Mouse (Mus musculus) MEL (cell line): ENCODE measurements around the gene 4933414I15Rik. TPM values are rescaled to one million over a fixed set of nuclear protein-coding genes. Genes with fewer than 3 reads are reported as not detected.

Experiments
- DNase-seq: peaks from one replicate; pipeline ENCODE4 v3.0.0; 2011; ENCODE audit warnings: low read depth, low spot score
- H3K27ac ChIP-seq: 2 replicates; pipeline ENCODE4 v1.5.1; 2012; ENCODE audit warnings: low read depth, mild to moderate bottlenecking, control low read depth, low read length, moderate library complexity; ENCODE audit not compliant: control insufficient read depth
- H3K27me3 ChIP-seq, 2 experiments: fragments of 150-350 bp in 1 of 2; sonication (generic) in 1 of 2; 2 replicates each; pipeline ENCODE4 v1.6.1; 2012; ENCODE audit warnings: low read length in 2 of 2, mild to moderate bottlenecking in 2 of 2, improper control_type of control experiment in 1 of 2, moderate library complexity in 1 of 2; ENCODE audit not compliant: insufficient read depth in 2 of 2, control insufficient read depth in 1 of 2
- H3K36me3 ChIP-seq, 2 experiments: 2 replicates each; pipeline ENCODE4 v1.6.1; 2012 to 2014; ENCODE audit warnings: low read length in 2 of 2, improper control_type of control experiment in 1 of 2, inconsistent platforms in 1 of 2, mild to moderate bottlenecking in 1 of 2; ENCODE audit not compliant: insufficient read depth in 2 of 2, control insufficient read depth in 1 of 2
- H3K4me1 ChIP-seq, 2 experiments: fragments of 150-350 bp in 1 of 2; sonication (generic) in 1 of 2; 2 replicates each; pipeline ENCODE4 v1.6.1; 2012; ENCODE audit warnings: low read length in 2 of 2, improper control_type of control experiment in 1 of 2, mild to moderate bottlenecking in 1 of 2; ENCODE audit not compliant: insufficient read depth in 2 of 2, control insufficient read depth in 1 of 2
- H3K4me3 ChIP-seq, 2 experiments: fragments of 150-350 bp in 1 of 2; sonication (generic) in 1 of 2; 2 replicates each; pipeline ENCODE4 v1.5.1; 2012; ENCODE audit warnings: low read depth in 2 of 2, low read length in 2 of 2, mild to moderate bottlenecking in 2 of 2, moderate library complexity in 2 of 2, control low read depth in 1 of 2, improper control_type of control experiment in 1 of 2; ENCODE audit not compliant: control insufficient read depth in 1 of 2, insufficient read depth in 1 of 2
- H3K79me2 ChIP-seq: 2 replicates; pipeline ENCODE4 v1.6.1; 2012; ENCODE audit warnings: mild to moderate bottlenecking, low read length, moderate library complexity; ENCODE audit not compliant: control insufficient read depth, poor library complexity, insufficient read depth
- H3K9ac ChIP-seq: 2 replicates; pipeline ENCODE4 v1.6.1; 2012; ENCODE audit warnings: low read depth, mild to moderate bottlenecking, control low read depth, low read length, moderate library complexity; ENCODE audit not compliant: control insufficient read depth, poor library complexity, severe bottlenecking
- H3K9me3 ChIP-seq: fragments of 150-350 bp; sonication (generic); replicated peaks from 2 replicates; pipeline ENCODE4 v1.6.1; 2012; ENCODE audit warnings: mild to moderate bottlenecking, low read length, improper control_type of control experiment, moderate library complexity; ENCODE audit not compliant: insufficient read depth
- E2F4 ChIP-seq: IDR thresholded peaks from 2 replicates; pipeline ENCODE4 v1.6.1; 2011; ENCODE audit warnings: low read depth, low read length, improper control_type of control experiment, borderline replicate concordance
- ELF1 ChIP-seq: IDR thresholded peaks from 2 replicates; pipeline ENCODE4 v1.6.1; 2014; ENCODE audit warnings: low read depth, mild to moderate bottlenecking, inconsistent platforms, low read length, improper control_type of control experiment, moderate library complexity
- GATA1 ChIP-seq: IDR thresholded peaks from 2 replicates; pipeline ENCODE4 v1.6.1; 2011; ENCODE audit warnings: low read depth, low read length, improper control_type of control experiment
- JUND ChIP-seq: IDR thresholded peaks from 2 replicates; pipeline ENCODE4 v1.6.1; 2011; ENCODE audit warnings: low read depth, mild to moderate bottlenecking, improper control_type of control experiment, low read length
- MAZ ChIP-seq: IDR thresholded peaks from 2 replicates; pipeline ENCODE4 v1.6.1; 2012; ENCODE audit warnings: low read depth, mild to moderate bottlenecking, inconsistent platforms, low read length, improper control_type of control experiment
- MEF2A ChIP-seq: IDR thresholded peaks from 2 replicates; pipeline ENCODE4 v1.6.1; 2014; ENCODE audit warnings: low read depth, mild to moderate bottlenecking, inconsistent platforms, low read length, improper control_type of control experiment; ENCODE audit not compliant: poor library complexity, insufficient replicate concordance, severe bottlenecking; ENCODE audit errors: extremely low read depth
- MYB ChIP-seq: IDR thresholded peaks from 2 replicates; pipeline ENCODE4 v1.6.1; 2011; ENCODE audit warnings: mild to moderate bottlenecking, low read depth, low read length, improper control_type of control experiment
- NELFE ChIP-seq: IDR thresholded peaks from 2 replicates; pipeline ENCODE4 v1.6.1; 2011; ENCODE audit warnings: low read depth, low read length, improper control_type of control experiment
- NRF1 ChIP-seq: IDR thresholded peaks from 2 replicates; pipeline ENCODE4 v1.6.1; 2014; ENCODE audit warnings: low read depth, mild to moderate bottlenecking, inconsistent platforms, low read length, improper control_type of control experiment, moderate library complexity; ENCODE audit not compliant: poor library complexity, insufficient read depth, severe bottlenecking
- POLR2AphosphoS2 ChIP-seq: IDR thresholded peaks from 2 replicates; pipeline ENCODE4 v1.6.1; 2011; ENCODE audit warnings: low read length, improper control_type of control experiment
- POLR2AphosphoS5 ChIP-seq: IDR thresholded peaks from 2 replicates; pipeline ENCODE4 v1.6.1; 2012; ENCODE audit warnings: low read depth, borderline replicate concordance, mild to moderate bottlenecking, inconsistent platforms, low read length, moderate library complexity, mixed read lengths
- RAD21 ChIP-seq: IDR thresholded peaks from 2 replicates; pipeline ENCODE4 v1.6.1; 2011; ENCODE audit warnings: mild to moderate bottlenecking, low read depth, low read length, improper control_type of control experiment
- RCOR1 ChIP-seq: IDR thresholded peaks from 2 replicates; pipeline ENCODE4 v1.6.1; 2012; ENCODE audit warnings: low read depth, mild to moderate bottlenecking, inconsistent platforms, low read length, improper control_type of control experiment
- SIN3A ChIP-seq: IDR thresholded peaks from 2 replicates; pipeline ENCODE4 v1.6.1; 2012; ENCODE audit warnings: low read length, improper control_type of control experiment, inconsistent platforms
- SMC3 ChIP-seq: IDR thresholded peaks from 2 replicates; pipeline ENCODE4 v1.6.1; 2011; ENCODE audit warnings: low read depth, low read length, improper control_type of control experiment
- UBTF ChIP-seq: IDR thresholded peaks from 2 replicates; pipeline ENCODE4 v1.6.1; 2012; ENCODE audit warnings: low read depth, mild to moderate bottlenecking, inconsistent platforms, low read length, improper control_type of control experiment, moderate library complexity, borderline replicate concordance; ENCODE audit not compliant: insufficient read depth
- USF2 ChIP-seq, 2 experiments: IDR thresholded peaks; 2 replicates each; pipeline ENCODE4 v1.6.1; 2011 to 2012; ENCODE audit warnings: improper control_type of control experiment in 2 of 2, low read length in 2 of 2, borderline replicate concordance in 1 of 2, inconsistent platforms in 1 of 2, low read depth in 1 of 2, mild to moderate bottlenecking in 1 of 2; ENCODE audit not compliant: insufficient read depth in 1 of 2
- ZC3H11A ChIP-seq: IDR thresholded peaks from 2 replicates; pipeline ENCODE4 v1.6.1; 2012; ENCODE audit warnings: low read depth, mild to moderate bottlenecking, inconsistent platforms, low read length, improper control_type of control experiment
- ZKSCAN1 ChIP-seq: IDR thresholded peaks from 2 replicates; pipeline ENCODE4 v1.6.1; 2012; ENCODE audit warnings: low read depth, mild to moderate bottlenecking, inconsistent platforms, low read length, improper control_type of control experiment, moderate library complexity
- ZMIZ1 ChIP-seq: IDR thresholded peaks from 2 replicates; pipeline ENCODE4 v1.6.1; 2012; ENCODE audit warnings: low read depth, mild to moderate bottlenecking, inconsistent platforms, low read length, improper control_type of control experiment, moderate library complexity
- polyA plus RNA-seq, 2 experiments: library from polyadenylated mRNA; stranded (reverse) in 1 of 2; unstranded in 1 of 2; fragments of >175 nt in 1 of 2; fragments of >200 nt in 1 of 2; gene quantifications; 2 replicates each; pipeline versions ENCODE4 v1.2.1 to v1.2.4; 2012; ENCODE audit warnings: low replicate concordance in 2 of 2, low read depth in 1 of 2; ENCODE audit not compliant: insufficient read length in 2 of 2, insufficient read depth in 1 of 2, missing spikeins in 1 of 2
- total RNA-seq: library from RNA; depleted of rRNA; stranded (reverse); fragments of 300-350 nt; gene quantifications from 2 replicates; pipeline ENCODE4 v1.2.3, GENCODE M21; 2012

The 4933414I15Rik gene
- total and polyA plus RNA-seq, 3 experiments = not detected

GRCm38 (mm10) chr11:50931451-50931866, 12.1 kb downstream of the 4933414I15Rik start, which contains the start of gene Zfp354b:
TSS of gene Zfp354b (minus strand) at chr11:50931633.
- H3K27ac ChIP-seq = no peak within 1 kb of the TSS

DNA sequence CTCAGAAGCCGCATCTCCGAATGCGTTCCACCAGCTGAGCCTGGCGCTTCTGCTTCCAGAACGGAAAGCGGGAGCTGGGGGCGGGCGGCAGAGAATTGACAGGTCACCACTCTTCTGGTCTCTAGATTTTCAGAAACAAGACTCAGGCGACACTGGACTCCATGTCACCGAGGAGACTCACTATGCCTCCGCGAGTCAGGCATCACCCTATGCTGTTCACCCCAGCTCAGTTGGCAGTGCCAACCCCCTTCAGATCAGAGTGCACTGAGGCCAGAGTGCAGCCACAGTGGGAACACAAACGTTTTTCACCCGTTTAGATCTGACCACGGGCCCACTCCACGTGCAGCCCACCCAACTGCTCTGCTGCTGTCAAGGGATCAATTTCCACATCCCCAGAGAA, 12.5 kb downstream of the 4933414I15Rik start:
- no peak for DNase-seq

More at GRCm38 (mm10) chr11:50931451-50931866, 12.1 kb downstream of the 4933414I15Rik start, which contains the start of gene Zfp354b:
- H3K36me3 ChIP-seq = no peaks in the 10 kb centered on the region
- no peaks in the 10 kb centered on the region for H3K79me2 ChIP-seq
- DNase-seq = no peak
- TF ChIP-seq RAD21 = no peak
- no peaks in the 10 kb centered on the region for H3K27me3 ChIP-seq
- H3K9me3 ChIP-seq = no peaks in the 10 kb centered on the region; the same call in 1 of the 2 replicates
- no peak within 1 kb of the TSS for H3K4me3 ChIP-seq
- no peak within 1 kb of the TSS for H3K9ac ChIP-seq
- no peaks in the 10 kb centered on the region for H3K4me1 ChIP-seq

DNA sequence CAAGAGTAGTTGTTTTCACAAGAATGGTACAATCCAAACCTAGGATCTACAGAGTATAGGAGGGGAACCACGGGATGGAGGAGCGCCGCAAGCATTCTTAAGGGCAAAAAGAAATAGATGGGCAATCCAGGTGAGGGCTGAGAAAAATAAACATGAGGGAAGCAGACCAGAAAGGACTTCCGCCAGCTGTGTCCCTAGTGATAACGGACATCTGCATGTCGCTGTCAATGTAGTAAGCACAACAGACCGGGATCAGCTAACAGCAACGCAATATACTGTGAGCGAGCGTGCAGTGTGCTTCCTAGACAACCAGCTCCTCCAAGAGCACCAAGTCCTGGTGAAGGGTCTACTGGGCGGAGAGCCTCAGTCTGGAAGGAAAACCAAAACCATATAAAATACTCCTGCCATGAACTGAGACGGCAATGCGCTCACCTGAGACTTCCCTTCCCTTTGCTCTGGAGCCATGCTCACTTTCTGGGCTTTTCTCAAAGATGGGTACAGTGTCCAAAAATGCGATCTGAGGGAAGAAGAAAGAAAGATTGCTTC, 13.0 kb downstream of the 4933414I15Rik start:
- no peak for DNase-seq
- Histone ChIP-seq H3K9me3 (no peaks in the 10 kb centered on the region; the same call in 1 of the 2 replicates), H3K27me3 (no peaks in the 10 kb centered on the region), H3K79me2 (no peaks in the 10 kb centered on the region), H3K9ac (no peak overlapping the region), H3K27ac (no peak overlapping the region), H3K4me1 (no peaks in the 10 kb centered on the region), H3K36me3 (no peaks in the 10 kb centered on the region), H3K4me3 (no peak overlapping the region)
- TF ChIP-seq ELF1 (no peak), MEF2A (no peak), NRF1 (no peak)

More for the DNA sequence above, 12.5 kb downstream of the 4933414I15Rik start:
- no peaks in the 10 kb centered on the region for H3K4me1 ChIP-seq
- TF ChIP-seq USF2 (IDR thresholded peaks at IDR 0.05; ENCODE audit: borderline replicate concordance in 1 of 2, insufficient read depth in 1 of 2, low read depth in 1 of 2, low read length in 2 of 2) (no peak), ZKSCAN1 (no peak), POLR2AphosphoS2 (no peak), ZC3H11A (no peak), MYB (no peak), ZMIZ1 (no peak), GATA1 (no peak), JUND (no peak), UBTF (no peak), SMC3 (no peak), E2F4 (no peak), RCOR1 (no peak), ELF1 (no peak), POLR2AphosphoS5 (no peak), NRF1 (no peak), SIN3A (no peak), NELFE (no peak), MAZ (no peak)
- TF ChIP-seq, all 39 proteins: peak for 0
- no peaks in the 10 kb centered on the region for H3K27me3 ChIP-seq
- no peaks in the 10 kb centered on the region for H3K79me2 ChIP-seq
- no peaks in the 10 kb centered on the region for H3K36me3 ChIP-seq
- H3K9ac ChIP-seq = no peak overlapping the region
- H3K27ac ChIP-seq = no peak overlapping the region
- H3K4me3 ChIP-seq = no peak overlapping the region
- no peaks in the 10 kb centered on the region; the same call in 1 of the 2 replicates for H3K9me3 ChIP-seq
